Mouse (Mus musculus) liver, postnatal 0 days (tissue): ENCODE measurements around the gene Ccdc62. TPM values are rescaled to one million over a fixed set of nuclear protein-coding genes. Genes with fewer than 3 reads are reported as not detected.

Experiments used
- ATAC-seq: fragments of 200-750 bp; cut with Nextera tagmentation; 2 replicates; pipeline ENCODE4 v1.8.0; 2017; ENCODE audit warnings: mild to moderate bottlenecking, moderate library complexity
- DNase-seq: peaks from one replicate; pipeline ENCODE4 v3.0.0-alpha.2; 2016
- H3K27ac ChIP-seq: fragments of 300-500 bp; sonication (generic); 2 replicates; pipeline ENCODE4 v1.5.1; 2014; ENCODE audit warnings: antibody characterized with exemption, moderate library complexity, mild to moderate bottlenecking, low read depth
- H3K27me3 ChIP-seq: fragments of 300-500 bp; sonication (generic); 2 replicates; pipeline ENCODE4 v1.6.1; 2014; ENCODE audit warnings: low read length, control low read depth, mixed read lengths; ENCODE audit not compliant: insufficient read depth
- H3K36me3 ChIP-seq: fragments of 300-500 bp; sonication (generic); replicated peaks from 2 replicates; pipeline ENCODE4 v1.6.1; 2014; ENCODE audit warnings: mild to moderate bottlenecking, control low read depth, low read length, moderate library complexity, mixed read lengths; ENCODE audit not compliant: insufficient read depth
- H3K4me1 ChIP-seq: fragments of 300-500 bp; sonication (generic); 2 replicates; pipeline ENCODE4 v1.6.1; 2014; ENCODE audit warnings: antibody characterized with exemption, mild to moderate bottlenecking, control low read depth; ENCODE audit not compliant: insufficient read depth
- H3K4me2 ChIP-seq: fragments of 300-500 bp; sonication (generic); 2 replicates; pipeline ENCODE4 v1.6.1; 2014; ENCODE audit warnings: low read depth, mild to moderate bottlenecking, low read length, moderate library complexity, mixed read lengths
- H3K4me3 ChIP-seq: fragments of 300-500 bp; sonication (generic); 2 replicates; pipeline ENCODE4 v1.5.1; 2014; ENCODE audit warnings: low read depth, low read length
- H3K9ac ChIP-seq: fragments of 300-500 bp; sonication (generic); replicated peaks from 2 replicates; pipeline ENCODE4 v1.6.1; 2014; ENCODE audit warnings: mild to moderate bottlenecking, moderate library complexity
- H3K9me3 ChIP-seq: fragments of 300-500 bp; sonication (generic); 2 replicates; pipeline ENCODE4 v1.6.1; 2016; ENCODE audit warnings: mild to moderate bottlenecking, control low read depth, low read length, mixed read lengths
- CTCF ChIP-seq: sonication (generic); IDR thresholded peaks from 2 replicates; pipeline ENCODE4 v1.5.1; 2016; ENCODE audit warnings: antibody characterized with exemption, low read depth
- EP300 ChIP-seq: IDR thresholded peaks from 2 replicates; pipeline ENCODE4 v1.6.1; 2016; ENCODE audit warnings: antibody characterized with exemption, low read depth, mild to moderate bottlenecking
- WGBS: fragments of 180-500 bp; shearing (Covaris S2); extraction: QIAGEN DNeasy Blood & Tissue Kit; methylation state at CpG from one replicate; pipeline ENCODE4 v1.1.7; 2014; ENCODE audit not compliant: insufficient replicate concordance; 5-methylcytosine and 5-hydroxymethylcytosine counted together
- polyA plus RNA-seq: library from polyadenylated mRNA; unstranded; fragments of >200 nt; fragmentation: Nextera tagmentation; extraction: Ambion mirVana; gene quantifications from 2 replicates; pipeline ENCODE4 v1.2.1, GENCODE M21; 2015

The Ccdc62 gene
- polyA plus RNA-seq, 1 experiment from 2014 or later, result 3.1 TPM

DNA sequence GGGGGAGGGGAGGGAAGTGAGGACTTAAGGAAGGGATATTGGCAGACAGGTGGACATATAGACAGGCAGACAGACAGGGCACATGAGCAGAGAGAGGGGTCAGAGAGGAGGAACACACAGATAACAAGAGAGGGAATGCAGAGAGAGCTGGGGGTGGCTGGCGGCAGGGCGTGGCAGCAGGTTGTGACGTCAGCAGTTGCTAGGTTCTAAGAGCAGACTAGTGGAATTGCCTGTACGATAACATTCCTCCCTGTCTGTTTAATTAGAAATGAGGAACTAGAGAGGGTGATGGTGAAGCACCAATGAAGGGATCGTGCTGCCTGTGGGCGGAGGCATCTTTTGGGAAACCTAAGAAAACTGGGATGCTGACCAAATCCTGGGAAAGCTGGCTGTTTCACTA, 38.8 kb upstream of the Ccdc62 start:
- peak; percentile 48; the same call in 1 of the 2 replicates for ATAC-seq
- Histone ChIP-seq H3K4me3 (no peak overlapping the region), H3K36me3 (no peaks in the 10 kb centered on the region), H3K4me2 (no peak overlapping the region), H3K9ac (no peak overlapping the region), H3K9me3 (no peaks in the 10 kb centered on the region), H3K27ac (no peak overlapping the region), H3K27me3 (no peaks in the 10 kb centered on the region), H3K4me1 (no peaks in the 10 kb centered on the region)
- 26% methylated on average over 6 of the region's 6 CpGs for WGBS
- DNase-seq, result peak; percentile 64
- TF ChIP-seq EP300, result no peak
- TF ChIP-seq CTCF, result no peak

DNA sequence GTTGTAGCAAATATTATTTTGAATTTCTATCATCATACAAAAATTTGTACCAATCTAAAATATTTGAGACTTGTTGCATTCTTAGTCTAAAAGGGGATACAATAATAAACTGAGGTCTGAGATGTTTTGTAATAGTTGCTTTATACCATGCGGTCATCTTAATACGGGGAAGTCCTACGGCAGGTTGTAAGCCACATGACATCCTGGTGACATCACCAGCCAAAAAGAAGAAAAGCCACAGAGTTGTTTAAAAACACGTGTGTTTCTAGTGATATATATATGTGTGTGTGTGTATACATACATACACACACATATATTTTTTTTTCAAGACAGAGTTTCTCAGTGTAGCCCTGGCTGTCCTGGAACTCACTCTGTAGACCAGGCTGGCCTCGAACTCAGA, 37.0 kb upstream of the Ccdc62 start:
- H3K9me3 ChIP-seq, result no peaks in the 10 kb centered on the region
- no peaks in the 10 kb centered on the region for H3K27me3 ChIP-seq
- H3K9ac ChIP-seq, result no peak overlapping the region
- no peak overlapping the region for H3K27ac ChIP-seq
- no peak overlapping the region for H3K4me2 ChIP-seq
- no peak for TF ChIP-seq CTCF
- TF ChIP-seq EP300, result no peak
- ATAC-seq, result no peak
- no peaks in the 10 kb centered on the region for H3K36me3 ChIP-seq
- WGBS, result 64% methylated on average over 5 of the region's 5 CpGs
- no peak for DNase-seq
- H3K4me3 ChIP-seq, result no peak overlapping the region
- no peaks in the 10 kb centered on the region for H3K4me1 ChIP-seq

DNA sequence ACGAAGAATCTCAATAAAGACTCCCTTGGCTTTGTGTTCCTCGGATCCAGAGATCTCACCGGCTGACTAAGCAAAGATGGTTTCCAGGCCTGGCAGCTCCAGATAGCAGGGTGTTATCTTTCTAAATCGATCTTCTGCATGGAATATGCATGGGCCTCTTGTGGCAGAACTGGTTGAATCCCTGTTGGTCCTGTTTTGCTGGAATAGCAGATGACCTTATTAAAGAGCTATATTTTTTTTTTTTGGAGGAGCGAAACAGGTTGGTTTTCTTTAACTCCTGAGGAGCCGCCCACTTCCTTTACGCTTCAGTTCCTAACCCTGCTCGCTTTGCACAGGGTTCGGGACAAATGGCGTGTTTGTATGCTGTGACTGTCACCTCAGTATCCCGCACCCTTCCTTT, 34.1 kb upstream of the Ccdc62 start:
- Histone ChIP-seq H3K27ac (no peak overlapping the region), H3K4me2 (no peak overlapping the region), H3K4me3 (no peak overlapping the region), H3K9me3 (no peaks in the 10 kb centered on the region), H3K4me1 (no peaks in the 10 kb centered on the region), H3K36me3 (no peaks in the 10 kb centered on the region), H3K27me3 (no peaks in the 10 kb centered on the region), H3K9ac (no peak overlapping the region)
- WGBS, result 76% methylated on average over 11 of the region's 11 CpGs
- ATAC-seq (no peak), DNase-seq (no peak)
- TF ChIP-seq CTCF, result no peak
- TF ChIP-seq EP300, result no peak

DNA sequence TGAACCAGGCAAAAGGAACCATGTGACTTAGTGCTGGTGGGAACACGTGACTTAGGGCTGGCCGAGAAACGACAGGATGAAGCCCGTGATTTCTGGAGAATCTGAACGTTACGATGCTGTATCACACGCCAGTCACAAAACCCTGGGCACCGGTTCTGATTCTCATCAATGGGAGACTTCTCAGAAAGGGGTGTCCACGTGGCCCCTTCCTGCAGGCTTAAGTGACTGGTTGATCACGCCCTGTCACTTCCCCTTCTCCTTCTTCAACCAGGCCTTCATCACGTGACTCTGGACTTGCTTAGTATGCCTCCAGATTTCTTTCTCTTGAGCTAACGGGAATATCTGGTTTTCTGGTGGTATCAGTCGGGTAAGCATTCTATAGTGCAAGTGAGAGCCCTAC, 33.1 kb upstream of the Ccdc62 start:
- Histone ChIP-seq H3K9ac (no peak overlapping the region), H3K27ac (no peak overlapping the region), H3K4me3 (no peak overlapping the region), H3K9me3 (no peaks in the 10 kb centered on the region), H3K4me2 (no peak overlapping the region), H3K27me3 (no peaks in the 10 kb centered on the region), H3K36me3 (no peaks in the 10 kb centered on the region), H3K4me1 (no peaks in the 10 kb centered on the region)
- ATAC-seq (no peak), DNase-seq (no peak)
- WGBS, result 45% methylated on average over 13 of the region's 13 CpGs
- no peak for TF ChIP-seq CTCF
- TF ChIP-seq EP300, result no peak

DNA sequence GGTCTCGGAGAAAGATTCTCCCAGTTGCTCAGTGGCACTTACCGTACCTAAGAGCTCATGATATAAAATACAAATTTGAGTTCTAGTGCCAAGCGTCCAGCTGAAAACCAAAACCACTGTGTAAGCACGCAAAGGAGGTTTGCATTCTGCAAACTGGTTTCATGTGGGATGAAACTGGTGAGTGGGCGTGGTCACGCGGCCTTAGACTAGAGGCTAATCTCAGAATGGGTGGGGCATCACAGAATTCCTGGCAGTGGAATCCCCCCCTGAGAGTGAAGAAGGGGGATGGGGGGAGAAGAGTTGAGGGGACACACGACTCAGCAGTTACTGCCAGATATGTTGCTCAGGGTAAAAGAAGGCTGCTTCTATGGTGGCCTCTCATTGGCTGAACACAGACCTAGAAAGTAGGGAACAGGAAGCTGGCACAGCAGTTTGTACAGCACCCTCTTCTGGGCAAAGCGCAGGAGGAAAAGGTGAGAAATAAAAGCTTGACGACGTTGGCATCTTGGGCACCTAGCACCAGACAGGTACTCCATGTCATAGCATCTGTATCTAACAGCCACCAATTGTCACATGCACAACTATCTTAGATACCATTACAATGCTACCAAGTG, 26.3 kb upstream of the Ccdc62 start:
- Histone ChIP-seq H3K27ac (no peak overlapping the region), H3K4me2 (no peak overlapping the region), H3K27me3 (no peaks in the 10 kb centered on the region), H3K9ac (no peak overlapping the region), H3K4me1 (peaks cover 10% of the 10 kb centered on the region), H3K4me3 (no peak overlapping the region), H3K36me3 (peaks cover 3% of the 10 kb centered on the region; the same call in 1 of the 2 replicates), H3K9me3 (no peaks in the 10 kb centered on the region)
- 68% methylated on average over 11 of the region's 11 CpGs for WGBS
- no peak for TF ChIP-seq EP300
- TF ChIP-seq CTCF, result peak; percentile 29
- DNase-seq, result no peak
- ATAC-seq, result no peak

DNA sequence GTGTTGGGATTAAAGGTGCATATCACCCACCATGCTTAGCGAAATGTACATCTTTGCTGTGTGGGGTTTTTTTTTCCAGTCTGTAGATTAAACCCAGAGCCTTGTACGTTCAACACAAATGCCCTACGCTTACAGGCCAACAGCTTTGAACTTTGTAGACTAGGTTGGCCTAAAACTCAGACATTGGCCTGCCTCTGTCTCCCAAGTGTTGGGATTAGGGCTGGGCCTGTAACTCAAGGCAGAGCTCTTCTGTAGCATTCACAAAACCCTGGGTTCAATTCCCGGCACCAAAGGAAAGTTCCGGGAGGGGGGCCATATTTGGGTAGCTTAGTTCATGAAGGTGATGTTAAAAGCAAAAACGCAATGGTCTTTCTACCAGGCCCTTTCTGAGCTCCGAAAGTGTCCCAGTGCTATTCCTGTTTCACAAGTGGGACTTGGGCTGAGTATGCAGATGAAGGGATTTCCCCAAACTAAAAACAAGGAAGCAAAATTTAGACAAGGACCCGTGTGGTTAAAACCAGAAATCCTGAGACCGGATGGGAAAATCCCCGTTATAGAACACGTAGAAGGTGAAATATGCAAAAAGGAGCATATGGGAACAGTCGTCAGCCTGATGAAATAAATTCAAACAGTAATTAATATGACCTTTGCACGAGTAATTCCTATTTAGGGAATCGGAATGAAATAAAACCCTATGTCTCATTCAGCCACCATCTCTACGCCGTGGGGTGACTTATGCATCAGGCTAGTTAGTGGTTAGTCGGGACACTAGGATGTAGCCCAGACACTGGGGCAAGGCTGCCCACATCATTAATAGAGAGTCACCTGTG, 24.1 kb upstream of the Ccdc62 start:
- Histone ChIP-seq H3K4me2 (peak overlapping the region; percentile 93), H3K27me3 (no peaks in the 10 kb centered on the region), H3K36me3 (peaks cover 19% of the 10 kb centered on the region), H3K9ac (no peak overlapping the region), H3K9me3 (no peaks in the 10 kb centered on the region), H3K27ac (no peak overlapping the region), H3K4me3 (peak overlapping the region; percentile 87; the same call in 1 of the 2 replicates), H3K4me1 (peaks cover 10% of the 10 kb centered on the region)
- no peak for DNase-seq
- TF ChIP-seq EP300, result no peak
- no peak for TF ChIP-seq CTCF
- no peak for ATAC-seq
- 61% methylated on average over 17 of the region's 17 CpGs for WGBS
